Comparison of ENCODE assay signal across 8 mouse cellular contexts in the genomic region with DNA sequence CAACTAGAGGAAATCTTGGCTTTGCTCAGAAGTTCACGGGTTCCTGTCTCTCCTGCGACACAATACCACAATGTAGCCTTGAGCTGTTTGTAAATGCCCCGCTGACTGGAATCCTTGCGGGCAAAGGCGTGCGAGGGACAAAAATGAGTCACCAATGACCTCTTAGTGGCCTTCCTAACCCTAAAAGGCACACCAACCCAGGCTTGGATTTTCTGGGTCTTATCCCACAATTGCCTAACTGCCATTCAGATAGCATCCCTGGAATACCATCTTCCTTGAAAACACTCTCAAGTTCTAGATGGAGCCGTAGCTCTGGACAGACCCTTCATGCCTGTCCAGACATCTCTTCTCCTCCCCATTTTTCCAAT. TPM values are rescaled to one million over a fixed set of nuclear protein-coding genes. Genes with fewer than 3 reads are reported as not detected.
DNase-seq lines count a peak whose midpoint lies in the region; ATAC-seq lines count a peak whose summit lies in the region.
"Had no signal": no experiment of that assay in that cellular context is flagged by ENCODE, and none has a peak within 500 bp of the region (broad histone marks: within the 10 kb centered on the region; RNA-seq: fewer than 3 reads in every experiment).

No protein-coding gene starts in this region.

- H3K9me3 ChIP-seq in liver, embryonic 11.5 days (ENCODE audit: control insufficient read depth, low read length), result no peaks in the 10 kb centered on the region
- H3K9me3 ChIP-seq in forebrain, embryonic 13.5 days (replicated peaks), result no peaks in the 10 kb centered on the region
- H3K9me3 ChIP-seq in limb, embryonic 11.5 days (ENCODE audit: control insufficient read depth, low read length), result no peaks in the 10 kb centered on the region
- H3K9me3 ChIP-seq in stomach, embryonic 15.5 days, result no peaks in the 10 kb centered on the region
- H3K9me3 ChIP-seq: liver, embryonic 15.5 days had no signal

- H3K27me3 ChIP-seq in liver, embryonic 11.5 days (replicated peaks; ENCODE audit: control insufficient read depth, insufficient read depth, low read length), result peaks cover 71% of the 10 kb centered on the region
- H3K27me3 ChIP-seq in forebrain, embryonic 13.5 days, result peaks cover 51% of the 10 kb centered on the region
- peaks cover 22% of the 10 kb centered on the region for H3K27me3 ChIP-seq in limb, embryonic 11.5 days (ENCODE audit: control insufficient read depth, insufficient read depth, low read length)
- peaks cover 60% of the 10 kb centered on the region for H3K27me3 ChIP-seq in stomach, embryonic 15.5 days (replicated peaks)

- H3K27ac ChIP-seq in liver, embryonic 11.5 days (ENCODE audit: low read depth, low read length), result no peak overlapping the region
- H3K27ac ChIP-seq in forebrain, embryonic 13.5 days, result no peak overlapping the region
- H3K27ac ChIP-seq in limb, embryonic 11.5 days (replicated peaks; ENCODE audit: low read depth, low read length), result no peak overlapping the region
- H3K27ac ChIP-seq in stomach, embryonic 15.5 days, result no peak overlapping the region
- H3K27ac ChIP-seq: liver, embryonic 15.5 days had no signal

- H3K4me2 ChIP-seq in liver, embryonic 11.5 days, result peak overlapping the region; percentile 98
- peak overlapping the region; percentile 100 for H3K4me2 ChIP-seq in forebrain, embryonic 13.5 days
- H3K4me2 ChIP-seq in limb, embryonic 11.5 days (ENCODE audit: low read depth, severe bottlenecking), result peak overlapping the region; percentile 100
- peak overlapping the region; percentile 100 for H3K4me2 ChIP-seq in stomach, embryonic 15.5 days

- peaks cover 12% of the 10 kb centered on the region for H3K4me1 ChIP-seq in liver, embryonic 11.5 days (replicated peaks; ENCODE audit: control insufficient read depth, insufficient read depth, low read length)
- H3K4me1 ChIP-seq in forebrain, embryonic 13.5 days, result peaks cover 35% of the 10 kb centered on the region
- peaks cover 30% of the 10 kb centered on the region for H3K4me1 ChIP-seq in limb, embryonic 11.5 days (ENCODE audit: control insufficient read depth, insufficient read depth, low read length)
- H3K4me1 ChIP-seq in stomach, embryonic 15.5 days, result peaks cover 25% of the 10 kb centered on the region

- no peak overlapping the region for H3K9ac ChIP-seq in liver, embryonic 11.5 days (ENCODE audit: low read depth, low read length)
- peak overlapping the region; percentile 81; the same call in 1 of the 2 replicates for H3K9ac ChIP-seq in forebrain, embryonic 13.5 days
- 0 out of 2 replicates have a peak overlapping the region, but pooled peaks have one; percentile 55 for H3K9ac ChIP-seq in limb, embryonic 11.5 days (ENCODE audit: low read length)
- H3K9ac ChIP-seq in stomach, embryonic 15.5 days, result no peak overlapping the region
- H3K9ac ChIP-seq: liver, embryonic 15.5 days had no signal

- 20% methylated on average over 7 of the region's 7 CpGs for WGBS in liver, embryonic 11.5 days
- 12% methylated on average over 7 of the region's 7 CpGs for WGBS in forebrain, embryonic 13.5 days
- WGBS in limb, embryonic 11.5 days, result 17% methylated on average over 7 of the region's 7 CpGs
- WGBS in stomach, embryonic 15.5 days, result 18% methylated on average over 7 of the region's 7 CpGs

- H3K4me3 ChIP-seq in liver, embryonic 11.5 days (ENCODE audit: low read depth, low read length), result peak overlapping the region; percentile 64
- H3K4me3 ChIP-seq in forebrain, embryonic 13.5 days, result peak overlapping the region; percentile 67
- peak overlapping the region; percentile 54; the same call in 1 of the 2 replicates for H3K4me3 ChIP-seq in limb, embryonic 11.5 days (ENCODE audit: low read depth, low read length)
- H3K4me3 ChIP-seq in stomach, embryonic 15.5 days (replicated peaks), result peak overlapping the region; percentile 54

- no peak for DNase-seq in liver, embryonic 11.5 days (ENCODE audit: low spot score)
- no peak for DNase-seq in liver
- DNase-seq in limb, embryonic 11.5 days (ENCODE audit: low spot score), result no peak
- no peak for DNase-seq in thymus, adult 18-20 months
- DNase-seq in left cerebral cortex, postnatal 36 days (ENCODE audit: low spot score in 2 of 2), result no peak

- no peaks in the 10 kb centered on the region for H3K36me3 ChIP-seq in liver, embryonic 11.5 days (ENCODE audit: control insufficient read depth, insufficient read depth, low read length)
- H3K36me3 ChIP-seq in forebrain, embryonic 13.5 days (ENCODE audit: poor library complexity, severe bottlenecking), result no peaks in the 10 kb centered on the region
- H3K36me3 ChIP-seq in limb, embryonic 11.5 days (ENCODE audit: control insufficient read depth, insufficient read depth, low read length), result no peaks in the 10 kb centered on the region
- H3K36me3 ChIP-seq in stomach, embryonic 15.5 days, result no peaks in the 10 kb centered on the region
- H3K36me3 ChIP-seq: liver, embryonic 15.5 days had no signal

- no peak for ATAC-seq in liver, embryonic 11.5 days (replicated peaks; ENCODE audit: low FRiP score)
- ATAC-seq in forebrain, embryonic 13.5 days, result no peak
- ATAC-seq in limb, embryonic 11.5 days (ENCODE audit: insufficient number of reproducible peaks, low FRiP score, low TSS enrichment, low read depth), result no peak
- ATAC-seq in stomach, embryonic 15.5 days (ENCODE audit: insufficient read depth, low FRiP score, low read depth), result no peak

- intact Hi-C loops in left cerebral cortex, postnatal 36 days (cut with DNase I), result loop anchor here (2.0 kb wide), 1 partner anchor 42 kb away; a partner anchor contains a TSS

RNA-seq across cellular contexts. Expression of a gene that starts 1.4 kb away (rescaled TPM):
- 0.89 and 1.4 TPM in 2 replicates for polyA plus RNA-seq in liver, embryonic 11.5 days (2014; fragmentation: Nextera tagmentation; extraction: Ambion mirVana)
- polyA plus RNA-seq in forebrain, embryonic 13.5 days (2015; fragmentation: Nextera tagmentation; extraction: Ambion mirVana), result 5.7 and 12.6 TPM in 2 replicates
- 1.2 and 1.9 TPM in 2 replicates for polyA plus RNA-seq in limb, embryonic 11.5 days (2014; fragmentation: Nextera tagmentation; extraction: Ambion mirVana)
- 1.5 and 1.6 TPM in 2 replicates for polyA plus RNA-seq in stomach, embryonic 15.5 days (2015; fragmentation: Nextera tagmentation; extraction: Ambion mirVana)
- 100 to 1,000 TPM; 309 to 312 TPM for total RNA-seq in left cerebral cortex, postnatal 36 days (2021)

RNA-seq across cellular contexts. Expression of a gene that starts 34.8 kb away (rescaled TPM):
- polyA plus RNA-seq in liver, embryonic 11.5 days (2014; fragmentation: Nextera tagmentation; extraction: Ambion mirVana), result 56.2 and 59.5 TPM in 2 replicates
- 23.5 and 25.9 TPM in 2 replicates for polyA plus RNA-seq in forebrain, embryonic 13.5 days (2015; fragmentation: Nextera tagmentation; extraction: Ambion mirVana)
- polyA plus RNA-seq in limb, embryonic 11.5 days (2014; fragmentation: Nextera tagmentation; extraction: Ambion mirVana), result 51.5 and 58.8 TPM in 2 replicates
- 89.3 and 101 TPM in 2 replicates for polyA plus RNA-seq in stomach, embryonic 15.5 days (2015; fragmentation: Nextera tagmentation; extraction: Ambion mirVana)
- total RNA-seq in left cerebral cortex, postnatal 36 days (2021), result 10 to 100 TPM; 68.2 to 91.7 TPM

RNA-seq across cellular contexts. Expression of a gene that starts 42.8 kb away (rescaled TPM):
- polyA plus RNA-seq in liver, embryonic 11.5 days (2014; fragmentation: Nextera tagmentation; extraction: Ambion mirVana), result 171 and 181 TPM in 2 replicates
- 102 and 112 TPM in 2 replicates for polyA plus RNA-seq in forebrain, embryonic 13.5 days (2015; fragmentation: Nextera tagmentation; extraction: Ambion mirVana)
- 118 and 123 TPM in 2 replicates for polyA plus RNA-seq in limb, embryonic 11.5 days (2014; fragmentation: Nextera tagmentation; extraction: Ambion mirVana)
- 106 and 116 TPM in 2 replicates for polyA plus RNA-seq in stomach, embryonic 15.5 days (2015; fragmentation: Nextera tagmentation; extraction: Ambion mirVana)
- total RNA-seq in left cerebral cortex, postnatal 36 days (2021), result 100 to 1,000 TPM; 100 to 103 TPM

RNA-seq across cellular contexts. Expression of a gene that starts 58.0 kb away (rescaled TPM):
- polyA plus RNA-seq in liver, embryonic 11.5 days (2014; fragmentation: Nextera tagmentation; extraction: Ambion mirVana), result 26.8 and 27.3 TPM in 2 replicates
- polyA plus RNA-seq in forebrain, embryonic 13.5 days (2015; fragmentation: Nextera tagmentation; extraction: Ambion mirVana), result 44.8 and 49.9 TPM in 2 replicates
- polyA plus RNA-seq in limb, embryonic 11.5 days (2014; fragmentation: Nextera tagmentation; extraction: Ambion mirVana), result 65.3 and 65.4 TPM in 2 replicates
- 26.6 and 29.7 TPM in 2 replicates for polyA plus RNA-seq in stomach, embryonic 15.5 days (2015; fragmentation: Nextera tagmentation; extraction: Ambion mirVana)
- 10 to 100 TPM; 25.1 to 29.1 TPM for total RNA-seq in left cerebral cortex, postnatal 36 days (2021)

Comparison
In these comparisons a context has a peak if more than half of its experiments do, and no peak if none do; other contexts are left out.
1. H3K9ac ChIP-seq: peak in forebrain, embryonic 13.5 days (single experiment) and limb, embryonic 11.5 days (single experiment); none in liver, embryonic 11.5 days (single experiment) and stomach, embryonic 15.5 days (single experiment).
2. Peak in every context shown above with its lines, with median percentiles within 50 percentile points of each other: H3K4me2 ChIP-seq and H3K4me3 ChIP-seq.